Mouse (Mus musculus): ENCODE measurements at regions not wholly inside any gene's neighbourhood (a gene's known extent, or its start where the extent isn't known, plus 50 kb on each side); places are given as distances from the start of the nearest gene placed in this dataset.

DNA sequence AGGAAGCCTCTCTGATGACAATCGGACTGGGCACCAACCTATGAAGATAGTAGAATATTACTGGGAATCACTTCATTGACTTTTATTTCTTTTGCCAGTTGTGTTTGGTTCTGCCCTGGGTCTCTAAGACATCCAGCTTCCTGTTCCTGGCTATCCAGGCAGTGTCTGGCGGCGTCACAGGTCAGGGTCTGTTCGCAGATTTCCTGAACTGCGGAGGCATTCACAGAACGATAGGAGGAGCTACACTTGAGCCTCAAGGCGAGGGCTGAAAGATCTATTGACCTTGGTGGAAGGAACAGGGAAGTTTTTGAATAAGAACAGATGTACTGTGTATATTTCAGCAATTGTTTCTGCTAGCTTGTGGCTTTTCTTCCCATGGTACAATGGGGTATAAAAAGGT is 92.6 kb upstream of the E030018B13Rik start:
- TF ChIP-seq CTCF (IDR thresholded peaks at IDR 0.05; ENCODE audit: low read depth, low read length) (no peak), POLR2A (IDR thresholded peaks at IDR 0.05; ENCODE audit: borderline replicate concordance, low read depth, low read length) (no peak)

All from bone marrow macrophage, adult 2 months (primary cell).